Mouse (Mus musculus) megakaryocyte, embryonic 14.5 days (primary cell): ENCODE data around the gene Tmem52. TPM values are rescaled to one million over a fixed set of nuclear protein-coding genes. Genes with fewer than 3 reads are reported as not detected.

Experiments used
- H3K27me3 ChIP-seq: replicated peaks from 2 replicates; pipeline ENCODE3; 2012; ENCODE audit warnings: inconsistent platforms
- H3K36me3 ChIP-seq: replicated peaks from 2 replicates; pipeline ENCODE3; 2012; ENCODE audit warnings: low read length, inconsistent platforms, mixed read lengths
- H3K4me1 ChIP-seq: 2 replicates; pipeline ENCODE4 v1.6.1; 2012; ENCODE audit warnings: inconsistent platforms
- H3K4me3 ChIP-seq: replicated peaks from 2 replicates; pipeline ENCODE3; 2012; ENCODE audit warnings: moderate library complexity, mild to moderate bottlenecking, inconsistent platforms
- H3K9me3 ChIP-seq: 2 replicates; pipeline ENCODE4 v1.6.1; 2012; ENCODE audit warnings: inconsistent platforms
- FLI1 ChIP-seq: IDR thresholded peaks from 2 replicates; pipeline ENCODE4 v1.6.1; 2012; ENCODE audit warnings: low read length, inconsistent platforms, mixed read lengths
- GATA1 ChIP-seq: IDR thresholded peaks from 3 replicates; pipeline ENCODE4 v1.6.1; 2012; ENCODE audit warnings: mixed read lengths, low read length, inconsistent platforms, borderline replicate concordance
- polyA plus RNA-seq: library from polyadenylated mRNA; stranded (reverse); fragments of >175 nt; gene quantifications from 2 replicates; pipeline ENCODE4 v1.2.3, GENCODE M21; 2012; ENCODE audit warnings: low replicate concordance; ENCODE audit not compliant: insufficient read depth

The Tmem52 gene
- polyA plus RNA-seq, 1 experiment: not detected

DNA sequence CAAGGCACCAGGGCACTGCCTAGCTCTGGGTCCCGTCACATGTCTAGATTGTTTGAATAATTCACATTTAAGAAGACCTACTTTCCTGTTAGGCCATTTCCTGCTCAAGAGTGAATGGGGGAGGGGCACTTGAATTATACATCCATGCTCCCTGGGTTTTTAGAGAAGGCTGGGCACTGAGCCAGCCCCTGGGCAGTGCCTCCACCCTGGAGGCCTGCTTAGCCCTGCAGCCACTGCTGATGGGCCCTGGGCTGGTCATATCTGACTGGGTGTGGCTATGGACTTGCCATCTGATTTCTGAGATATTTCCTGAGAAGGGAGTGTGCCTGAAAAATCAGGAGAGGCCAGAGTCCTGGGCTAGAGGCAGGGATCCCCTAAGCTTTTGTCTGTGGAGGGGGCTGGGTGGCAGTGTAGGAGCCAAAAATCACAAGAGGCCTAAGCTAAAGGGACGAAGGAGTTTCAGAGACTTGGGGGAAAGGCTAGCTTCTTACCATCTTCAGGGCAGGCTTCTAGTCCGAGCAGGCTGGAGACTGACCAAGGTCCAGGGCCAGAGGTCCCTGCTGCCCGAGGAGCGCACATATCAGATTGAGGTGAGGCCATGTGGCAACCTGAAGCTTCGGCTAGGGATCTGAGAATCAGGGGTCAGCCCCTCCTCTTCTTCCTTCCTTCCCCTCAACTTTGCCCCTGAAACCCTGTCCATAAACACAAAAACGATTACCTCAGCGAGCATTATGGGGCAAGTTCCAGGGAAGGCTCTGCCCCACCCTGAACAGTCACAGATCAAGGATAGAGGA lies 19.5 kb downstream of the Tmem52 start:
- H3K9me3 ChIP-seq: no peaks in the 10 kb centered on the region
- H3K36me3 ChIP-seq: no peaks in the 10 kb centered on the region
- peak overlapping the region; percentile 56 for H3K4me3 ChIP-seq
- no peak for TF ChIP-seq FLI1
- no peaks in the 10 kb centered on the region for H3K27me3 ChIP-seq
- peaks cover 83% of the 10 kb centered on the region for H3K4me1 ChIP-seq

DNA sequence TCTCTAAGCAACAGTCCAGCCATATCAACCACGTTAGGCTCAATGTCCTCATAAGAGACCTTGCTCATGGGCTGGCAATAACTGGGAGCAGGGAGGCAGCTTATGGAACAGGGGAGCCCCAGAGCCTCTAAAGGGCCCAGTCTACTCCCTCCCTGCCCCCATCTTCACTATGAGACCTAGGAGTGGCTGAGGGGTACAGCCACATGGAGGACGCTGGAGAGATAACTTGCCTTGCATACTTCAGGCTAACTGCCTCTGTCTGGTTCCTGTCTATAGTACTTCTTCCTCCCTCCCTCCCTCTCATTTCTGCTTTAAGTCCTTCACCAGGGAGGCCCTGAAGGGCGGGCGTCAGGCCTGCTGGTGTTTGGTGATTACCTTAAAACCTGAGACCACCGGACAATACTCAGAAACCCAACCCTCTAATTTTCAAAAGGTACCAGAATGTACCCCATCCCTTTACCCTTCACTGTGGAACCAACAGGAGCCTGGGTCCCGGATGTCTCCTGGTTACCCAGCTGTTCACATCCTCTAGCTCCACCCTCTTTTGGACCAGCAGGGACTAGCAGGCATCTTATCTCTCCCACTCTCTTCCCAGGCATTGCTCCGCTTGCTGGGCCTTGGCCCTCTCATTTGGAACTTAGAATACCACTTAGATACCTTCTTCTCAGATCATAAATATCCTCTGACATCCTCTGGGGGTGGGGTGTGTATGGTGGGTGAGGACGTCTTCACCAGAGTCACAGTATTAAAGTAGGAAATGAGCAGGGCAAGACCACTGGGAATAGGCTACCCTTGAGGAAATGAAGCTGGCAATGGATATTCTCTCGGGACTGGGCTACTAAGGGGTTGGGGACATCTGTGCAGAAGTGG lies 20.4 kb downstream of the Tmem52 start:
- H3K4me1 ChIP-seq: peaks cover 84% of the 10 kb centered on the region

DNA sequence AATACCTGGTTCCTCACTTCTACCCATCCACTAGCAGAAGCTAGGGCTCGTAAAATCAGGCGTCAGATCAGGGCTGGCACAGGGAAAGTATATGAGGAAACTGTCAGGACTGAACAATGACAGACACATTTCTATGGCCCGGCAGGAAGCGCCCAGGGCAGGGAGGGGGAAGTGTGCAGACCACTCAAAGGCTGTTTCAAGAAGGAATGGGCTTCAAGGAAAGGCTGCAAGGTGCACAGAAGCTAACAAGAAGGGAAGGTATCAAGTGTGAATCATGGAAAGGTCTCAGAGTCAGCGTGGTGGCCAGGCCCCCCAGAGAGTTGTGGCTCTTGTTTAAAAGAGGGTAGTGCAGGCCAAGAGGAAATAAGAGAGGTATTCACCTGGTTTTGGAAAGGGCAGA lies 21.5 kb downstream of the Tmem52 start:
- no peaks in the 10 kb centered on the region for H3K9me3 ChIP-seq
- peaks cover 82% of the 10 kb centered on the region for H3K4me1 ChIP-seq
- TF ChIP-seq FLI1 (no peak), GATA1 (no peak)
- peak overlapping the region; percentile 99 for H3K4me3 ChIP-seq
- no peaks in the 10 kb centered on the region for H3K27me3 ChIP-seq
- H3K36me3 ChIP-seq: peaks cover 3% of the 10 kb centered on the region

More for the DNA sequence above, 20.4 kb downstream of the Tmem52 start:
- H3K9me3 ChIP-seq: no peaks in the 10 kb centered on the region
- peak overlapping the region; percentile 62 for H3K4me3 ChIP-seq
- TF ChIP-seq GATA1 (no peak), FLI1 (no peak)
- peaks cover 3% of the 10 kb centered on the region for H3K36me3 ChIP-seq
- H3K27me3 ChIP-seq: no peaks in the 10 kb centered on the region

DNA sequence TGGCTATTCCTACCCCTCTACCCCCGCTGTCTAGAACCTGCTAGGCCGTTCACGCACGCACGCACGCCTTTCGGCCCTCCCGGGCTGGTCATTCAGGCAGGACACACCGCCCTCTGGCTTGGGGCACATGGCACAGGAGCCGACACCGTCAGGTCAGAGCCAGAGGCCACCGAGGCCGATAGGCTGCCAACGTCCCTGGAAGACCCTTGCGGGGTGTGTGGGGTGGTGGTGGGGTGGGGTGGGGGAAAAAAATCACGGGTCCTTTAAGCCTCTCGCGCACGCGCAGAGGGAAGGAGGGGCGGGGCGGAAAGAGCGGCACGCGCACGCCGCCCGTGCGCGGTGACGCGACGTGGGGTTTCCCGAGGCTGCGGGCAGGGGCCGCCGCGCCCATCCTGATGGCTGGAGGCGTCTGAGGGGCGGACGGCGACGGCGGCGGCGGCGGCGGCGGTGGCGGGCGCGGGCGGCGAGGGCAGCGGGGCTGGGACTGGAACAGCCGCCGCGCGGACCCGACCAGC lies 22.1 kb downstream of the Tmem52 start, which contains the start of gene Gnb1:
Gnb1 (plus strand) TSS at position 372 of the 515 bp plus-strand sequence.
- Histone ChIP-seq H3K36me3 (peaks cover 5% of the 10 kb centered on the region), H3K4me3 (peak within 1 kb of the TSS; percentile 99), H3K4me1 (peaks cover 79% of the 10 kb centered on the region), H3K9me3 (no peaks in the 10 kb centered on the region), H3K27me3 (no peaks in the 10 kb centered on the region)
- no peak for TF ChIP-seq FLI1
- no peak for TF ChIP-seq GATA1

DNA sequence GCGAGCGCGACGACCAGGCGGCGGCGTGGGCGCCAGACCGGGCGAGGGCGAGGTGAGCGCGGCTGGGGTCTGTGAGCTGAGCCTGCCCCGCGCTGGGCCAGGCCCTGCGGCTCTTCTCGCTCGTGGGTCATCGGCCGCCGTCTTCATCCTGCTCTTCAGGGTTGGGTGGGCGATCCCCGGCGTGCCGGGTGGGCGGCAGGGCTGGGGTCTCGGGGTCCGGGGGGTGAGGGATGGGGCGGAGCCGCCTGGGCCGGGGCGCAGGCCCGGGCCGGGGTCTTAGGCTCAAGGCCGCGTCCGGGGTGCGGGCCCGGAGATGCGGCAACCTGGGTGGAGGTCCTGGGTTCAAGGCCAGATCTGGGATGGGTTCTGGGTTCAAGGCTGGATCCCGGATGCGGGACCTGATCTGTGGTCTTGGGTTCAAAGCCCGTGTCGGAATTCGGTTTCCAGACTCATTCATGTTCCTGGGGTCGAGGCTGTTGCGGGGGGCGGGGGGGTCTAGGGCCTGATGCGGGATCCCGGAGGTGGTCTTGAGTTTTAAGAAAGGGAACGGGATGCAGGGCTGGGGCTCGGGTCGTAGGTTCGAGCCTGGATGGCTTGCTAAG lies 22.7 kb downstream of the Tmem52 start:
- TF ChIP-seq FLI1 (no peak), GATA1 (no peak)

DNA sequence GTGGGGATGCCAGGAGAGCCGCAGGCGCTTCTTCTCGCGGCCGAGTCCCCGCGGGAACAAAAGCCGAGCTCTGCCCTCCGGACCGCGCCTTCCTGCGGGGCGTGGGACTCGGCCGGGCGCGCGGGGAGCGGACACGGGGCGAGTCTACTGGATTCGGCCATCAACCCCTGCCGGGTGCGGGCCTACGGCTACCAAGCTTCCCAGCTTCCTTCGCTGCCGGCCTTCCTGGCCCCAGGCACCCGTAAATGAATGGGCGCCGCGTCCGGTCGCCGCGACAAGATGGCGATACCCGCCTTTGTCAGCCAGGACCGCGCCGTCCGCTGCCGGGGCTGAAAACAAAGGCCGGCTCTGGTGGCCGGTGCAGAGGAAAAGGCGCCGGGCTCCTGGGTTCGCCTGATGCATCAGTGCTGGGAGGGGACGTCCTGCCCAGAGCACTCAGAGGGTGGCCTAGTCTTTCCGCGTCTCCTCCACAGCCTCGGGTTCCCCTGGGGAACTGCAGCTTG lies 23.3 kb downstream of the Tmem52 start:
- peaks cover 71% of the 10 kb centered on the region for H3K4me1 ChIP-seq
- H3K4me3 ChIP-seq: peak overlapping the region; percentile 99
- H3K36me3 ChIP-seq: peaks cover 9% of the 10 kb centered on the region
- TF ChIP-seq FLI1 (no peak), GATA1 (no peak)
- no peaks in the 10 kb centered on the region for H3K9me3 ChIP-seq
- H3K27me3 ChIP-seq: no peaks in the 10 kb centered on the region

More for the DNA sequence above, 22.7 kb downstream of the Tmem52 start:
- H3K9me3 ChIP-seq: no peaks in the 10 kb centered on the region
- peak overlapping the region; percentile 99 for H3K4me3 ChIP-seq
- no peaks in the 10 kb centered on the region for H3K27me3 ChIP-seq
- peaks cover 76% of the 10 kb centered on the region for H3K4me1 ChIP-seq
- peaks cover 9% of the 10 kb centered on the region for H3K36me3 ChIP-seq

DNA sequence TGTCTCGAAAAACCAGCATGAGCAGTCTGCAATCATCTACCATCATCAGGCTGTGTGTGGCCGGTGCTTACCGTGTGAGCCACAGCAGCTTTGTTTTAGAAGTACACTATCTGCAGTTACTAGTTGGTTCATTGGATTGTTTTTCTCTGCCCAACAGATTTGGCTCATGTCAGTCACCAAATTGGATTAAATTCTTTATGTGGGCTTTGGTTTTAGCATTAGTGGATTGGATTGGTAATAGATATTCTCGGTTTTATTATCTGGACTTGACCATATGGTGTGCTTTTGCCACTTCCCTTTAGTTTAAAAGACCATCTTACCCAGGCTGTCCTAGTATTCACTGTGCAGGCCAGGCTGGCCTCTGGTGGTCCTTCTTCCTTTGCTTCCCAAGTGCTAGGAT lies 26.0 kb downstream of the Tmem52 start:
- TF ChIP-seq FLI1 (no peak), GATA1 (no peak)

DNA sequence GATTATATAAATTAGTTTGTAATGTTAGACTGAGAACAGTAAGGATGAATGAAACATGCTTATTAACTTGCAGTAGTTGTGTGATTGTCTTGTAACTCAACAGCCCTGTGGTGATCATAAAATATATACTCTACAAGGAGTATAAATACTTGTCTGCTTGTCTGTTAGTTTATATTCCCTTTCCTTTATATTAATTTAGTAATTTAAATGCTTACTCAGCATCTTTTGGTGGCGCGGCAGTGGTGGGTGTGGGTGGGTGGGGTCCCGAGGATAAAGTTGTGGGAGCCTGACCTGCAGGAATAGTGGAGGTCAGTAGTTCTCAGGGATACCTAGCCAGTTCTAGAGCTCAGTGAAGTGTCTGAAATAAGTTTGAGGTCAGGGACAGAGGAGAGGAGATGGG lies 29.0 kb downstream of the Tmem52 start:
- Histone ChIP-seq H3K36me3 (peaks cover 25% of the 10 kb centered on the region), H3K4me3 (no peak overlapping the region), H3K4me1 (peaks cover 62% of the 10 kb centered on the region), H3K27me3 (no peaks in the 10 kb centered on the region), H3K9me3 (no peaks in the 10 kb centered on the region)
- TF ChIP-seq FLI1 (no peak), GATA1 (no peak)

More for the DNA sequence above, 26.0 kb downstream of the Tmem52 start:
- Histone ChIP-seq H3K36me3 (peaks cover 16% of the 10 kb centered on the region), H3K9me3 (no peaks in the 10 kb centered on the region), H3K4me3 (no peak overlapping the region), H3K27me3 (no peaks in the 10 kb centered on the region), H3K4me1 (peaks cover 55% of the 10 kb centered on the region)

DNA sequence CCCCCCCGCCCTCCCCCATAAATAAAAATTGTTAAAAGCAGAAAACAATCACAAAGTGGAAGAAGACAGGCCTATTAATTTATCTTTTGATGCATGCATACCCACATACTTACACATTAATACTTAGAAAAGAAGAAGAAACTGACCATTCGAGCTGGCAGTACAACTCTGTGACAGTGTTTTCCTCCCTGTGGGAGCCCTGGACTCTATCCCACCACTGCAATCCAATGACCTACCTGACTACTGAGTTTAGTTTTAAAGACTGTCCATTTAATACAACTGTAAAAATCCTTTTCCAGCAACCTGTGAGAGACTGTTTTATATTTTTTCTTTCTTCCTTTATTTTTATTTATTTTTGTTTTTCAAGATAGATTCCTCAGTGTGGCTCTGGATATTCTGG lies 32.2 kb downstream of the Tmem52 start:
- H3K4me3 ChIP-seq: no peak overlapping the region
- TF ChIP-seq GATA1: no peak
- no peak for TF ChIP-seq FLI1
- H3K4me1 ChIP-seq: peaks cover 68% of the 10 kb centered on the region
- peaks cover 30% of the 10 kb centered on the region for H3K36me3 ChIP-seq
- no peaks in the 10 kb centered on the region for H3K27me3 ChIP-seq
- H3K9me3 ChIP-seq: no peaks in the 10 kb centered on the region
